Mouse (Mus musculus) midbrain, embryonic 10.5 days (tissue): ENCODE data around the gene Rnf227. TPM values are rescaled to one million over a fixed set of nuclear protein-coding genes. Genes with fewer than 3 reads are reported as not detected.
A peak's percentile ranks its signal among the peaks of the same experiment; 100 is the strongest.

ENCODE experiments used
- DNase-seq: peaks from one replicate; pipeline ENCODE4 v3.0.0-alpha.2; 2017; ENCODE audit warnings: low spot score
- H3K27ac ChIP-seq: fragments of 300-500 bp; sonication (generic); replicated peaks from 2 replicates; pipeline ENCODE4 v1.5.1; 2016; ENCODE audit warnings: mild to moderate bottlenecking
- H3K27me3 ChIP-seq: fragments of 300-500 bp; sonication (generic); 2 replicates; pipeline ENCODE4 v1.6.1; 2016; ENCODE audit warnings: low read depth, mild to moderate bottlenecking; ENCODE audit not compliant: poor library complexity, severe bottlenecking
- H3K36me3 ChIP-seq: fragments of 300-500 bp; sonication (generic); 2 replicates; pipeline ENCODE4 v1.6.1; 2016; ENCODE audit warnings: mild to moderate bottlenecking, moderate library complexity
- H3K4me1 ChIP-seq: fragments of 300-500 bp; sonication (generic); 2 replicates; pipeline ENCODE4 v1.6.1; 2016
- H3K4me3 ChIP-seq: fragments of 300-500 bp; sonication (generic); 2 replicates; pipeline ENCODE4 v1.5.1; 2016; ENCODE audit warnings: mild to moderate bottlenecking, moderate library complexity
- H3K9me3 ChIP-seq: fragments of 300-500 bp; sonication (generic); replicated peaks from 2 replicates; pipeline ENCODE4 v1.6.1; 2016; ENCODE audit warnings: mild to moderate bottlenecking
- WGBS: fragments of 180-500 bp; shearing (Covaris S2); methylation state at CpG from one replicate; pipeline ENCODE4 v1.1.7; 2016; 5-methylcytosine and 5-hydroxymethylcytosine counted together
- polyA plus RNA-seq: library from polyadenylated mRNA; unstranded; fragments of >200 nt; fragmentation: Nextera tagmentation; extraction: Ambion mirVana; gene quantifications from 2 replicates; pipeline ENCODE4 v1.2.1, GENCODE M21; 2016

Gene Rnf227
- polyA plus RNA-seq, 1 experiment from 2014 or later = 18.1 TPM

DNA sequence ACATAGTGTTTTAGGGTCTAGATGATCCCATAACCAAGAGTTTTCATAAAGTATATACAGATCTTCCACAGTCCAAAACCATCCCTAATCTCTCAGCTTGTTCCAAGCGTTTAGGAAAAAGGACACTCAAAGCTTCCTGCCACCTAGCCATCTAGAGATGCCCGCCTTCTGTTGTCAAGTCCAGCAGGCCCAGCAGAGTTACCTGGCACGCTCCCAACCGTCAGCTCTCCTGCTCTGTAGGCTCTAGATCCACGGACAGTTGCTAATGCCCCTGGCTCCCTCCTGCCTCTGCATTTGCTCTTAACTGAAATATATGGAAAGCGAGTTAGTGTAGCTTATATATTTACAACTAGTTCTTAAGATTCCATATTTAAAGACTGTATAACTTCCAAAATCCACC lies 41.1 kb downstream of the Rnf227 start:
- Histone ChIP-seq H3K36me3 (peaks cover 21% of the 10 kb centered on the region), H3K4me3 (no peak overlapping the region), H3K4me1 (no peaks in the 10 kb centered on the region), H3K27me3 (no peaks in the 10 kb centered on the region), H3K9me3 (no peaks in the 10 kb centered on the region), H3K27ac (no peak overlapping the region)
- 81% methylated on average over 6 of the region's 6 CpGs for WGBS
- no peak for DNase-seq

DNA sequence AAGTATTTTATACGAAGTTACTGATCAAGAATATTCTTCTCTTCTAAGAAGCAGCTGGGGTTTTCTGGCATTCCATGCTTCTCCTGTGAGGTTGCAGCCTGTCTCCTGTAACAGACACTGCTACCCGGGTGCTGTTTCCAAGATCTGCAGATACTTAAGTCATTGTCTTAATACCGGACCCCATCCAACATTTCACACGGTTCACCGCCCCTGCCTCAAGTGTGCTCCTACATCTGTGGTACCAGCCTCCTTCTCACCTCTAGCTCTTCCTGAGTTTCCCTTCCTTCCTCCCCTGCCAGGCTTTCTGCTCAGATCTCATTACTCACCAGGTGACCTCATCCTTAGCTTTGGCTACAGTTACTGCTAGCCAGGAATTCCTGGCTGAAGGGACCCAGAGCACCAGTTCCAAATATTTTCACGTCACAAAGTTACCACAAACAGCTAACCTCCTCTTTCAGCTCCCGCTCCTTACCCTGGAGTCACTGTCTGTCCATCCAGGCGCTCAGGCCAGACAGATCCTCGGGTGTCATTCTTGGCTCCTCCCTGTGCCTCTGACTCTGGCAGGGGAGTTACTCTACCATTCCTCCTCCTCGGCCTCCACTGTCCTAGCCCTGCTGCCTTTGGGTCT lies 42.3 kb downstream of the Rnf227 start:
- Histone ChIP-seq H3K27me3 (no peaks in the 10 kb centered on the region), H3K4me3 (no peak overlapping the region), H3K4me1 (no peaks in the 10 kb centered on the region), H3K9me3 (no peaks in the 10 kb centered on the region), H3K36me3 (peaks cover 14% of the 10 kb centered on the region), H3K27ac (no peak overlapping the region)
- 78% methylated on average over 10 of the region's 10 CpGs for WGBS
- no peak for DNase-seq

DNA sequence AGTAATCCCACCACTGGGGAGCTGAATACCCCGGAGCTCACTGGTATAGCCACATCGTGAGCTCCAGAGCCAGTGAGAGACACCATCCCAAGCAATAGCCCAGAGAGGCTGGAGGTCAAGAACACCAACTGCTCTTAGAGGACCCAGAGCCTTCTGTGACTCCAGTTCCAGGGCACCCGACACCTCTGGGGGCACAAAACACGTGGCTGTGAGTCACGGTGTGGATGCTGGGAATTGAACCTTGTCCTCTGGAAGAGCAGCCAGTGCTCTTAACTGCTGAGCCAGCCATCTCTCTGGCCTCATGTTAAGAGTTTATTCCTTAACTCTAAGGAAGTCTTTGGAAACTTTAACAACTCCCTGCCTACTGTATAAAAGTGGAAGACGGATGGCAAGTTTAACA lies 44.7 kb downstream of the Rnf227 start:
- Histone ChIP-seq H3K4me1 (peaks cover 5% of the 10 kb centered on the region), H3K36me3 (no peaks in the 10 kb centered on the region), H3K27me3 (no peaks in the 10 kb centered on the region), H3K4me3 (no peak overlapping the region), H3K27ac (no peak overlapping the region), H3K9me3 (no peaks in the 10 kb centered on the region)
- no peak for DNase-seq
- 91% methylated on average over 6 of the region's 6 CpGs for WGBS

DNA sequence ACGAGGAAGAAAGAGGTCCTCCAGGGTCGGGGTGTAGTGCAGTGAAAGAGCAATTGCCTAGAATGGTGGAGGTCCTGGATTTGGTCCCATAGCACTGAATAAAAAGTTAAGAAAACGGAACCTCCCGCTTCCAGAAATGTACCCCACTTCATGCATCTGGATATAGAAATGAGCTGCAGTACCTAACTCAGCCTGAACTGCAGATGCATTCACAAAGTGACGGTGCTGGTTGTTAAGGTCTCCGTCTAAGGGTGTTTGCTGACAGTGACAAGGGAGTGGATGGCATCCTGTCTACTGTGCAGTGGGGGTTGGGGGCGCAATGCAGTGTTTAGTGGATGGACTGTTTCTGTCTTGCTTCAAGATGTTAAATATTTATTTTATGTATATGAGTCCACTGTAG lies 46.5 kb downstream of the Rnf227 start:
- Histone ChIP-seq H3K36me3 (0 out of 2 replicates have a peak, but pooled peaks cover 4% of the 10 kb centered on the region), H3K27me3 (no peaks in the 10 kb centered on the region), H3K4me1 (peaks cover 8% of the 10 kb centered on the region), H3K9me3 (no peaks in the 10 kb centered on the region), H3K4me3 (no peak overlapping the region), H3K27ac (no peak overlapping the region)
- DNase-seq = no peak
- WGBS = 87% methylated on average over 7 of the region's 7 CpGs

DNA sequence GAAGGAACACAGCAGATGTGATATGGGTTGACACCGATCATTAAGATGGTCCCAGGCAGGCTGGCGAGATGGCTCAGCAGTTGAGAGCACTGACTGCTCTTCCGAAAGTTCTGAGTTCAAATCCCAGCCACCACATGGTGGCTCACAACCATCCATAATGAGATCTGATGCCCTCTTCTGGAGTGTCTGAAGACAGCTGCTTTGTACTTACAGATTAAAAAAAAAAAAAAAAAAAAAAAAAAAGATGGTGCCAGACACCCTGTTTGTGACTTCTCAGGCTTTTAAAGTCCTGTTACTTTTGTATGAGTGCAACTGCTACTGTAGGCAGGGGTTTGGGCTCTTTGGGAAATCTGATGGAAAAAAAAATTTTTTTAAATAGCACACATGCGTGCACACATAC lies 48.4 kb downstream of the Rnf227 start:
- DNase-seq = no peak
- no peaks in the 10 kb centered on the region for H3K27me3 ChIP-seq
- H3K36me3 ChIP-seq = peaks cover 10% of the 10 kb centered on the region
- peaks cover 8% of the 10 kb centered on the region for H3K4me1 ChIP-seq
- no peak overlapping the region for H3K4me3 ChIP-seq
- no peak overlapping the region for H3K27ac ChIP-seq
- WGBS = 95% methylated on average over 4 of the region's 4 CpGs
- no peaks in the 10 kb centered on the region for H3K9me3 ChIP-seq

DNA sequence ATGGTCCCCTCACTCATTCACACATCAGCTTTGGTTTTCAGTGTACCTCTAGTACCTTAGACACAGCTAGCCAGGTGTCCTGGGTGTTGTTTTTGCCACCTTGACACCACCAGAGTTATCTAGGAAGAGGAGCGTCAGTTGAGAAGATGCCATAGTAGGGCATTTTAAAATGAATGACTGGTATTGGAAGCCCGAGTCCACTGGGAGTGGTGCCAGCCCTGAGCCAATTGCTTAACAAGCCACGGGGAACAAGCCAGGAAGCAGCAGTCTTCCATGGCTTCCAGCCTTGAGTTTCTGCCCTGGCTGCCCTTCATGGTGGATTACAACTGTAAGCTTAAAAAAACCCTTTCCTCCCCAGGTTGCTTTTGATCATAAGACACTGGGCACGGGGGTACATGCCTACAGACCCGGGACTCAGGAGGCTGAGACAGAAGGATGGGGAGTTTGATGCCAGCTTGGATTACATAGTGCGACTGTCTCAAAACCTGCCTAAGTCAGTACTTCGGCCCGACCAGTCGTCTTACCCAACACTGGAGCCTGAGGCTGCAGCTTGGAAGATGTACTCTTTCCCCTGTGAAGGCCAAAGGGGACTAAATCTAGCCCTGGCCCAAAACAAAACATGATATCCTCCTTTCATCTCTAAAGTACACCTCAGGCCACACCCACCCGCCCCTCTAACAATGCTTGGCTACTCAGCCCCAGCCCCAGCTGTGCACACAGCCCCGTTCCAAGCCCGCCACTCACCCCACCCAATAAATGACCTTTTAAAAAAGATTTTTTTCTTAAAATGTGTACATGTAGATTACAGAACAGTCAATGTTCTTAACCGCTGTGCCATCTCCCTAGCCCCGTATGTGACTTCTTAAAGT lies 49.5 kb downstream of the Rnf227 start:
- H3K27ac ChIP-seq = peak overlapping the region; percentile 17; the same call in 1 of the 2 replicates
- peaks cover 10% of the 10 kb centered on the region for H3K36me3 ChIP-seq
- peaks cover 15% of the 10 kb centered on the region for H3K4me1 ChIP-seq
- no peak for DNase-seq
- no peaks in the 10 kb centered on the region for H3K9me3 ChIP-seq
- WGBS = 74% methylated on average over 14 of the region's 14 CpGs
- no peak overlapping the region for H3K4me3 ChIP-seq
- no peaks in the 10 kb centered on the region for H3K27me3 ChIP-seq

DNA sequence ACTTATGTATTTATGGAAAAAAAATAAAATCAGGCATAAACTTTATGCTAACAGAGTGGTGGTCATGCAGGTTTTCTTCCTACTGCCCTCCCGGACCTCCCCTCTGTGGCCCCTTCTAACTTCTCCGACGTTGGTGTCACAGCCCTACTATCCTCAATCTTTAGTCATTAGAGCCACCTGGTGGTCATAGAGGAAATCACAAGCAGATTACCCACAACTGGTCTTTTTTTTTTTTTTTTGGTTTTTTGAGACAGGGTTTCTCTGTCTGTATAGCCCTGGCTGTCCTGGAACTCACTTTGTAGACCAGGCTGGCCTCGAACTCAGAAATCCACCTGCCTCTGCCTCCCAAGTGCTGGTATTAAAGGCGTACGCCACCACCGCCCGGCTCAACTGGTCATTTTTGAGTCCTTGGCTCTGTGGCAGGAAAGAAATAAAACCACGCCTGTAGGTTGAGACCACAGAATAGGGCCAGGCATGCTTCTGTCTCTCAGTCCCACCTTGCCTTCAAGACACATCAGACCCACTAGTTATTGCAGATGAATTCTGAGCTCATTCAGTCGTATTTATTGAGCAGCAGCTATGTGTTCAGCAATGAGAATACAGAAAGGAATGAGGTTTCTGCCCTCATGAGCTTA lies 50.3 kb downstream of the Rnf227 start:
- WGBS = 52% methylated on average over 10 of the region's 10 CpGs
- H3K27ac ChIP-seq = no peak overlapping the region
- peak; percentile 55 for DNase-seq
- H3K27me3 ChIP-seq = no peaks in the 10 kb centered on the region
- no peaks in the 10 kb centered on the region for H3K9me3 ChIP-seq
- peaks cover 10% of the 10 kb centered on the region for H3K36me3 ChIP-seq
- H3K4me1 ChIP-seq = peaks cover 15% of the 10 kb centered on the region
- H3K4me3 ChIP-seq = no peak overlapping the region

Other genes starting within 250 kb of the Rnf227 start
- gene Per1, start 245.2 kb upstream of the Rnf227 start, polyA plus RNA-seq = 6.8 and 7.6 TPM in 2 replicates
- gene Hes7, start 220.1 kb upstream of the Rnf227 start, polyA plus RNA-seq = 0.07 and 0.09 TPM in 2 replicates
- 0.07 and 0.14 TPM in 2 replicates for gene 9130213A22Rik, start 217.9 kb upstream of the Rnf227 start, polyA plus RNA-seq
- 0.17 and 0.25 TPM in 2 replicates for gene Aloxe3, start 214.6 kb upstream of the Rnf227 start, polyA plus RNA-seq
- not detected in 2 replicates for gene Alox12b, start 183.5 kb upstream of the Rnf227 start, polyA plus RNA-seq
- gene Alox8, start 142.6 kb upstream of the Rnf227 start, polyA plus RNA-seq = 0.04 and 0.06 TPM in 2 replicates
- gene Gucy2e, start 103.4 kb upstream of the Rnf227 start, polyA plus RNA-seq = 0.06 and 0.20 TPM in 2 replicates
- 39.9 TPM in 2 replicates for gene Cntrob, start 16.7 kb upstream of the Rnf227 start, polyA plus RNA-seq
- 174 and 188 TPM in 2 replicates for gene Trappc1, start 16.5 kb upstream of the Rnf227 start, polyA plus RNA-seq
- gene Kcnab3, start 14.2 kb upstream of the Rnf227 start, polyA plus RNA-seq = 1.4 and 2.3 TPM in 2 replicates
- 41.7 and 50.6 TPM in 2 replicates for gene Chd3, start 28.9 kb downstream of the Rnf227 start, polyA plus RNA-seq
- gene Naa38, start 55.0 kb downstream of the Rnf227 start, polyA plus RNA-seq = 145 and 146 TPM in 2 replicates
- 50.4 and 57.3 TPM in 2 replicates for gene Cyb5d1, start 55.2 kb downstream of the Rnf227 start, polyA plus RNA-seq
- 16.9 and 21.4 TPM in 2 replicates for gene Tmem88, start 57.8 kb downstream of the Rnf227 start, polyA plus RNA-seq
- 31.8 and 37.1 TPM in 2 replicates for gene Kdm6b, start 73.2 kb downstream of the Rnf227 start, polyA plus RNA-seq
- 1.2 and 1.9 TPM in 2 replicates for gene Dnah2, start 208.6 kb downstream of the Rnf227 start, polyA plus RNA-seq
- gene Efnb3, start 219.7 kb downstream of the Rnf227 start, polyA plus RNA-seq = 48.8 and 53.9 TPM in 2 replicates
- 45.0 and 50.7 TPM in 2 replicates for gene Wrap53, start 239.8 kb downstream of the Rnf227 start, polyA plus RNA-seq
- 148 and 166 TPM in 2 replicates for gene Trp53, start 239.9 kb downstream of the Rnf227 start, polyA plus RNA-seq